Mouse (Mus musculus): ENCODE data around the gene Ankrd33b. TPM values are rescaled to one million over a fixed set of nuclear protein-coding genes. Genes with fewer than 3 reads are reported as not detected.

Ankrd33b gene
- total and polyA plus RNA-seq, 3 experiments, result 0.11 TPM; not detected in 2

GRCm38 (mm10) chr15:31279577-31280004, 87.9 kb downstream of the Ankrd33b start:
- no peak for DNase-seq (ENCODE audit: low spot score)

GRCm38 (mm10) chr15:31279120-31279519, 88.4 kb downstream of the Ankrd33b start:
- no peak for TF ChIP-seq GATA1 (IDR thresholded peaks at IDR 0.05; ENCODE audit: borderline replicate concordance, low read length)
- no peak for TF ChIP-seq CTCF (IDR thresholded peaks at IDR 0.05; ENCODE audit: low read depth, low read length)
- no peak for TF ChIP-seq POLR2AphosphoS5 (IDR thresholded peaks at IDR 0.05; ENCODE audit: insufficient replicate concordance, low read depth, low read length)
- TF ChIP-seq TAL1 (conservative IDR thresholded peaks at IDR 0.05; ENCODE audit: low read depth, low read length), result no peak
- no peak for TF ChIP-seq GATA2 (IDR thresholded peaks at IDR 0.05; ENCODE audit: borderline replicate concordance, low read depth, low read length)
- H3K27me3 ChIP-seq (ENCODE audit: insufficient read depth, low read length), result no peaks in the 10 kb centered on the region
- H3K9me3 ChIP-seq (replicated peaks), result no peaks in the 10 kb centered on the region
- H3K4me1 ChIP-seq (ENCODE audit: insufficient read depth, low read depth, low read length), result no peaks in the 10 kb centered on the region
- ATAC-seq (ENCODE audit: extremely low read depth, insufficient number of reproducible peaks, low FRiP score, poor library complexity, severe bottlenecking), result no peak
- H3K4me3 ChIP-seq (ENCODE audit: low read depth, low read length), result no peak overlapping the region
- DNase-seq (ENCODE audit: low spot score), result no peak
- no peaks in the 10 kb centered on the region for H3K36me3 ChIP-seq (replicated peaks)

More at GRCm38 (mm10) chr15:31279577-31280004, 87.9 kb downstream of the Ankrd33b start:
- Histone ChIP-seq H3K4me3 (ENCODE audit: low read depth, low read length) (no peak overlapping the region), H3K27me3 (ENCODE audit: insufficient read depth, low read length) (no peaks in the 10 kb centered on the region), H3K4me1 (ENCODE audit: insufficient read depth, low read depth, low read length) (no peaks in the 10 kb centered on the region), H3K36me3 (replicated peaks) (no peaks in the 10 kb centered on the region), H3K9me3 (replicated peaks) (no peaks in the 10 kb centered on the region)
- TF ChIP-seq GATA2 (IDR thresholded peaks at IDR 0.05; ENCODE audit: borderline replicate concordance, low read depth, low read length), result no peak
- TF ChIP-seq TAL1 (conservative IDR thresholded peaks at IDR 0.05; ENCODE audit: low read depth, low read length), result no peak
- no peak for TF ChIP-seq CTCF (IDR thresholded peaks at IDR 0.05; ENCODE audit: low read depth, low read length)
- no peak for TF ChIP-seq GATA1 (IDR thresholded peaks at IDR 0.05; ENCODE audit: borderline replicate concordance, low read length)
- TF ChIP-seq POLR2AphosphoS5 (IDR thresholded peaks at IDR 0.05; ENCODE audit: insufficient replicate concordance, low read depth, low read length), result no peak
- ATAC-seq (ENCODE audit: extremely low read depth, insufficient number of reproducible peaks, low FRiP score, poor library complexity, severe bottlenecking), result no peak

DNA sequence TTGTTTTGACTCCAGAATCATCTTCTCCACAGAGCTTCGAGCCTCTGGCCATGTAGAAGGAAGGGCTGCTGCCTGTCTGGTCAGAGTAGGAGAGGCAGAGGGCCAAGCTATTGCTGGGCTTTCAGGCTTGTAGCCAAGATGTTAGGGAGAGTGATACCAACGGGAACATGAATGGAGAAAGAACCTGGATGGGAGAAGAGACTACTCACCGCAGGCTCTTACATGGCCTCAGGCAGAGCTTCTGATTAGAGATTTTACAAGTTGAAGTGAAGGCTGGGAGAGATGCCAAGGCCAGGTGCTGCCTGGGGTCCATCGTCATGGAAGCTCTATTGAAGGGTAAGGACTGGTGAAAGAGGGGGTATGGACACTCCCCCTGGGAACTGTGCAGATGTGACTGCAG, 89.4 kb downstream of the Ankrd33b start:
- TF ChIP-seq POLR2AphosphoS5 (IDR thresholded peaks at IDR 0.05; ENCODE audit: insufficient replicate concordance, low read depth, low read length) (no peak), GATA1 (IDR thresholded peaks at IDR 0.05; ENCODE audit: borderline replicate concordance, low read length) (no peak), GATA2 (IDR thresholded peaks at IDR 0.05; ENCODE audit: borderline replicate concordance, low read depth, low read length) (no peak), TAL1 (conservative IDR thresholded peaks at IDR 0.05; ENCODE audit: low read depth, low read length) (no peak), CTCF (IDR thresholded peaks at IDR 0.05; ENCODE audit: low read depth, low read length) (no peak)
- ATAC-seq (ENCODE audit: extremely low read depth, insufficient number of reproducible peaks, low FRiP score, poor library complexity, severe bottlenecking) (no peak), DNase-seq (ENCODE audit: low spot score) (no peak)
- Histone ChIP-seq H3K27me3 (ENCODE audit: insufficient read depth, low read length) (no peaks in the 10 kb centered on the region), H3K4me1 (ENCODE audit: insufficient read depth, low read depth, low read length) (no peaks in the 10 kb centered on the region), H3K4me3 (ENCODE audit: low read depth, low read length) (no peak overlapping the region), H3K36me3 (replicated peaks) (no peaks in the 10 kb centered on the region), H3K9me3 (replicated peaks) (no peaks in the 10 kb centered on the region)

GRCm38 (mm10) chr15:31273509-31273908, 94.0 kb downstream of the Ankrd33b start:
- Histone ChIP-seq H3K9me3 (replicated peaks) (no peaks in the 10 kb centered on the region), H3K27me3 (ENCODE audit: insufficient read depth, low read length) (no peaks in the 10 kb centered on the region), H3K4me3 (ENCODE audit: low read depth, low read length) (no peak overlapping the region), H3K4me1 (ENCODE audit: insufficient read depth, low read depth, low read length) (no peaks in the 10 kb centered on the region), H3K36me3 (replicated peaks) (no peaks in the 10 kb centered on the region)
- no peak for DNase-seq (ENCODE audit: low spot score)
- no peak for TF ChIP-seq CTCF (IDR thresholded peaks at IDR 0.05; ENCODE audit: low read depth, low read length)
- no peak for TF ChIP-seq GATA2 (IDR thresholded peaks at IDR 0.05; ENCODE audit: borderline replicate concordance, low read depth, low read length)
- no peak for TF ChIP-seq POLR2AphosphoS5 (IDR thresholded peaks at IDR 0.05; ENCODE audit: insufficient replicate concordance, low read depth, low read length)
- no peak for TF ChIP-seq GATA1 (IDR thresholded peaks at IDR 0.05; ENCODE audit: borderline replicate concordance, low read length)
- no peak for TF ChIP-seq TAL1 (conservative IDR thresholded peaks at IDR 0.05; ENCODE audit: low read depth, low read length)
- no peak for ATAC-seq (ENCODE audit: extremely low read depth, insufficient number of reproducible peaks, low FRiP score, poor library complexity, severe bottlenecking)

- H3K36me3 ChIP-seq (replicated peaks), result no peaks in the 10 kb centered on the region
These were observed 94.8 kb downstream of the Ankrd33b start for GRCm38 (mm10) chr15:31272695-31273094.

GRCm38 (mm10) chr15:31269558-31269957, 98.0 kb downstream of the Ankrd33b start:
- Histone ChIP-seq H3K4me1 (ENCODE audit: insufficient read depth, low read depth, low read length) (no peaks in the 10 kb centered on the region), H3K9me3 (replicated peaks) (peaks cover 6% of the 10 kb centered on the region), H3K27me3 (ENCODE audit: insufficient read depth, low read length) (no peaks in the 10 kb centered on the region), H3K36me3 (replicated peaks) (no peaks in the 10 kb centered on the region), H3K4me3 (ENCODE audit: low read depth, low read length) (no peak overlapping the region)
- ATAC-seq (ENCODE audit: extremely low read depth, insufficient number of reproducible peaks, low FRiP score, poor library complexity, severe bottlenecking) (no peak), DNase-seq (ENCODE audit: low spot score) (no peak)
- no peak for TF ChIP-seq POLR2AphosphoS5 (IDR thresholded peaks at IDR 0.05; ENCODE audit: insufficient replicate concordance, low read depth, low read length)
- TF ChIP-seq TAL1 (conservative IDR thresholded peaks at IDR 0.05; ENCODE audit: low read depth, low read length), result no peak
- TF ChIP-seq GATA1 (IDR thresholded peaks at IDR 0.05; ENCODE audit: borderline replicate concordance, low read length), result no peak
- no peak for TF ChIP-seq GATA2 (IDR thresholded peaks at IDR 0.05; ENCODE audit: borderline replicate concordance, low read depth, low read length)
- TF ChIP-seq CTCF (IDR thresholded peaks at IDR 0.05; ENCODE audit: low read depth, low read length), result no peak

More at GRCm38 (mm10) chr15:31272695-31273094, 94.8 kb downstream of the Ankrd33b start:
- Histone ChIP-seq H3K4me1 (ENCODE audit: insufficient read depth, low read depth, low read length) (no peaks in the 10 kb centered on the region), H3K9me3 (replicated peaks) (no peaks in the 10 kb centered on the region), H3K27me3 (ENCODE audit: insufficient read depth, low read length) (no peaks in the 10 kb centered on the region), H3K4me3 (ENCODE audit: low read depth, low read length) (no peak overlapping the region)
- DNase-seq (ENCODE audit: low spot score), result no peak
- no peak for ATAC-seq (ENCODE audit: extremely low read depth, insufficient number of reproducible peaks, low FRiP score, poor library complexity, severe bottlenecking)
- TF ChIP-seq POLR2AphosphoS5 (IDR thresholded peaks at IDR 0.05; ENCODE audit: insufficient replicate concordance, low read depth, low read length), result no peak
- no peak for TF ChIP-seq TAL1 (conservative IDR thresholded peaks at IDR 0.05; ENCODE audit: low read depth, low read length)
